Mouse (Mus musculus): ENCODE results near the gene Pcdh9. TPM values are rescaled to one million over a fixed set of nuclear protein-coding genes. Genes with fewer than 3 reads are reported as not detected.

Pcdh9 gene
- polyA plus RNA-seq, 2 experiments = 6.4 to 44.0 TPM

DNA sequence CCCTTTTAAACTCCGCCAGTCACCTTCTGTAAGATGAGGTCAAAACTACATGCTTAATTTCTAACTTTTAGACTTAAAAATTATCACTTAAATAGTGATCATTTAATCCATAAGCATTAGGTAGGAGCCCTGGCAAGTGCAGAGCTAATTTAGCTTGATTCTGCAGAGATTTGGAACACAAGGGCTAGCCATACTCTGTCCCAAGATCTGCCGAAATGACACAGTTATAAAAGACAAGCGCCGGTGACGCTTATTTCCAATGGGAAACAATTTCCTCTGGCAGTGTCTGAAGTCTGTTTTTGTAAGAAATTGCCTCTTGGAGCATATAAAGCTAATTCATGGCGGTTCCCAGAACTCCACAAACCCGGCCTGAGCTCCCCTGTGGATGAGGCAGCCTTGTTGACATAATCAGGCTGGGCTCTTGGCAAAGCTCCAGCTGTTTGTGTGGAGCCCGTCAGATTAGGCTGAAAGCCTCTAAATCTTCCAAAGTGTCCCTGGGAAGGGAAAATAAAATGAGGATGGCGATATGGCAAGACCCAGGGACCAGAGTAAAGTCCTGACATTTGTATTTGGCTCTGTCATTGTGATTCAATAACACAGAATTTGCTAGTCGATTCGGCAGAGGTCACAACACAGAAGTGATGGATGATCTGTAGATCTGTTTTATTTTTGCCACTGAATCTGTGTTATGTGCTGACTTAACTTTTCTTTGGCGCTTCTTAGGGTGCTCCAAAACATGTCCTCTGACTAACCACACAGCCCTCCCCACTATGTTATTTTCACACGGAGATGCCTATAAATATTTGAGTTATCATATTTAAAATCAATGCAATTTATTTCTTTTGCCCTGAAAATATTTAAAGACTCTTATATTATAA, 391.4 kb downstream of the Pcdh9 start:
- no peak for TF ChIP-seq POLR2A (IDR thresholded peaks at IDR 0.05; ENCODE audit: borderline replicate concordance, extremely low read depth, insufficient read depth, insufficient read length)
- Histone ChIP-seq H3K4me2 (replicated peaks; ENCODE audit: low read depth, low read length, severe bottlenecking) (peak overlapping the region; percentile 11; the same call in 1 of the 2 replicates), H3K9me3 (ENCODE audit: control insufficient read depth, low read length) (no peaks in the 10 kb centered on the region), H3K36me3 (ENCODE audit: control insufficient read depth, insufficient read depth, low read length) (no peaks in the 10 kb centered on the region), H3K27me3 (ENCODE audit: control insufficient read depth, insufficient read depth, low read length) (no peaks in the 10 kb centered on the region), H3K9ac (ENCODE audit: low read depth, low read length, severe bottlenecking) (no peak overlapping the region), H3K4me3 (replicated peaks; ENCODE audit: low read length) (no peak overlapping the region), H3K4me1 (ENCODE audit: control insufficient read depth, insufficient read depth, low read length) (peaks cover 8% of the 10 kb centered on the region), H3K27ac (replicated peaks; ENCODE audit: low read depth, low read length) (no peak overlapping the region)
- DNase-seq (ENCODE audit: low spot score) = peak; percentile 59
- no peak; the same call in 1 of the 2 replicates for ATAC-seq (ENCODE audit: low FRiP score, low read depth)
- WGBS = 28% methylated on average over 13 of the region's 13 CpGs

DNA sequence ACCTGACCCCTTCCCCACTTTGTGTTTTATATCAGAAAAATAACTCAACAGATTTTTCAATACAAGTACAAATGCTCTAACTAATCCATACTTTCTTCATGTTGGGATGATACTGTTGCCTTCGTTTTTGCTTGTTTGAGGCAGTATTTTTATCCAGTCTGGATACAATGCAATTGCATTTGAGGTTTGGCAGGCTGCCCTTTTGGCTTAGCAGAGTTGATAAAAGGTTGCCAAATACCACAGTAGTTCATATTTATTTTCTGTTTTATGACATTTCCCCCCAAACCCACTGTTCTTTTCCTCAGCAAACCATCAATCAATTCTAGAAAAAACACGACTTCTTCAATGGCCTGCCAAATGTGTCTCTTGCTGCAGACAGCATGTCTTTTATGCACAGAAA, 415.5 kb downstream of the Pcdh9 start:
- 52% methylated on average over 2 of the region's 2 CpGs for WGBS

DNA sequence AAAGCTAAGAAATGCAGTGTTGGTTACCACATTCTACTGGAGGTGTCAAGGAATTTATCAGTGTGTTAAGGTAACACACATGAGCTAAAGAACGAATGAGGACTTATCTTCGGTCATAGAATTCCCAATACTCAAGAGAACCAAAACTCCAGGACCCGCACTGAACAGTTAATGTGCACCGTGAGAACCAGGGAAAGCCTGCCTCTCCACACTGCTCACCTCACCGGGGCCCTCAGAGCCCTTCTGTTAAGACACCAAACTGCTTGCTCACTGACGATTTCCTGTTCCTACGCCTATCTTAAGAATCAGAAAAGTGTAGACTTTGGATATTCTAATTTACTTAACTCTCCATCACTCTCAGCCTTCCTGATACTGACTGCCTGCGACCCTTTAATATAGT, 418.0 kb downstream of the Pcdh9 start:
- Histone ChIP-seq H3K4me3 (replicated peaks; ENCODE audit: low read length) (no peak overlapping the region), H3K4me2 (replicated peaks; ENCODE audit: low read depth, low read length, severe bottlenecking) (no peak overlapping the region), H3K27me3 (ENCODE audit: control insufficient read depth, insufficient read depth, low read length) (no peaks in the 10 kb centered on the region), H3K27ac (replicated peaks; ENCODE audit: low read depth, low read length) (no peak overlapping the region), H3K36me3 (ENCODE audit: control insufficient read depth, insufficient read depth, low read length) (no peaks in the 10 kb centered on the region), H3K9ac (ENCODE audit: low read depth, low read length, severe bottlenecking) (no peak overlapping the region), H3K9me3 (ENCODE audit: control insufficient read depth, low read length) (no peaks in the 10 kb centered on the region), H3K4me1 (ENCODE audit: control insufficient read depth, insufficient read depth, low read length) (no peaks in the 10 kb centered on the region)
- DNase-seq (ENCODE audit: low spot score) = no peak
- 84% methylated on average over 8 of the region's 8 CpGs for WGBS
- no peak for TF ChIP-seq POLR2A (IDR thresholded peaks at IDR 0.05; ENCODE audit: borderline replicate concordance, extremely low read depth, insufficient read depth, insufficient read length)
- no peak for ATAC-seq (ENCODE audit: low FRiP score, low read depth)

More for the DNA sequence above, 415.5 kb downstream of the Pcdh9 start:
- no peaks in the 10 kb centered on the region for H3K9me3 ChIP-seq (ENCODE audit: control insufficient read depth, low read length)
- H3K9ac ChIP-seq (ENCODE audit: low read depth, low read length, severe bottlenecking) = no peak overlapping the region
- H3K4me1 ChIP-seq (ENCODE audit: control insufficient read depth, insufficient read depth, low read length) = no peaks in the 10 kb centered on the region
- H3K27me3 ChIP-seq (ENCODE audit: control insufficient read depth, insufficient read depth, low read length) = no peaks in the 10 kb centered on the region
- peak; percentile 64 for DNase-seq (ENCODE audit: low spot score)
- no peak overlapping the region for H3K4me3 ChIP-seq (replicated peaks; ENCODE audit: low read length)
- H3K36me3 ChIP-seq (ENCODE audit: control insufficient read depth, insufficient read depth, low read length) = no peaks in the 10 kb centered on the region
- H3K27ac ChIP-seq (replicated peaks; ENCODE audit: low read depth, low read length) = no peak overlapping the region; the same call in 1 of the 2 replicates
- H3K4me2 ChIP-seq (replicated peaks; ENCODE audit: low read depth, low read length, severe bottlenecking) = no peak overlapping the region
- ATAC-seq (ENCODE audit: low FRiP score, low read depth) = no peak
- TF ChIP-seq POLR2A (IDR thresholded peaks at IDR 0.05; ENCODE audit: borderline replicate concordance, extremely low read depth, insufficient read depth, insufficient read length) = no peak

DNA sequence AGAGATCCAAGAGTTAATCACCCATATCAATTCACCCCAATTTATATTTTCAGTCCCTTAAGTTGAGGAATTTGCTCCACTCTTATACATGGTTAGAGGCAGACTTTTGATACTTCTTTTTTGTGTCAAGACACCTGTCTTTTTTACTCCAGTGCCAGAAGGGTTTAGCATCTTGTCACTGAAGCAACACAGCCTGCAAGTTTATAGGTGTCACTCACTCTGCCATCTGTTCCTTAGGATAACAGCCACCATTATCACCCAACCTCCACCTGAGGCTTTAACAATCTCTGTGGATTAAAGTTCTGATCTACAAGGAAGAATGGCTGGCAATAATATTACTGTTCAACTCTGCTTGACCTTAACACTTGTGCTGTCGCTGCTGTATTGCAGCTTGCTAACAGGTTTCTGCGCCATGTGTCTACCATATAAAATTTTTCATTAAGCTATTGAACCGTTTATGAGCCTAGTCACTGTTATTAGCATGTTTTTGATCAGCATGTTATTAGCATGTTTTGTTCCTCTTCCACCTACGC, 427.1 kb downstream of the Pcdh9 start:
- whole genome bisulfite sequencing = 21% methylated on average over 4 of the region's 4 CpGs
- Histone ChIP-seq H3K9ac (ENCODE audit: low read depth, low read length, severe bottlenecking) (no peak overlapping the region), H3K36me3 (ENCODE audit: control insufficient read depth, insufficient read depth, low read length) (no peaks in the 10 kb centered on the region), H3K4me3 (replicated peaks; ENCODE audit: low read length) (no peak overlapping the region), H3K27me3 (ENCODE audit: control insufficient read depth, insufficient read depth, low read length) (no peaks in the 10 kb centered on the region), H3K9me3 (ENCODE audit: control insufficient read depth, low read length) (no peaks in the 10 kb centered on the region), H3K4me1 (ENCODE audit: control insufficient read depth, insufficient read depth, low read length) (no peaks in the 10 kb centered on the region), H3K27ac (replicated peaks; ENCODE audit: low read depth, low read length) (no peak overlapping the region), H3K4me2 (replicated peaks; ENCODE audit: low read depth, low read length, severe bottlenecking) (no peak overlapping the region)
- peak; percentile 57 for ATAC-seq (ENCODE audit: low FRiP score, low read depth)
- no peak for TF ChIP-seq POLR2A (IDR thresholded peaks at IDR 0.05; ENCODE audit: borderline replicate concordance, extremely low read depth, insufficient read depth, insufficient read length)
- peak; percentile 45 for DNase-seq (ENCODE audit: low spot score)

DNA sequence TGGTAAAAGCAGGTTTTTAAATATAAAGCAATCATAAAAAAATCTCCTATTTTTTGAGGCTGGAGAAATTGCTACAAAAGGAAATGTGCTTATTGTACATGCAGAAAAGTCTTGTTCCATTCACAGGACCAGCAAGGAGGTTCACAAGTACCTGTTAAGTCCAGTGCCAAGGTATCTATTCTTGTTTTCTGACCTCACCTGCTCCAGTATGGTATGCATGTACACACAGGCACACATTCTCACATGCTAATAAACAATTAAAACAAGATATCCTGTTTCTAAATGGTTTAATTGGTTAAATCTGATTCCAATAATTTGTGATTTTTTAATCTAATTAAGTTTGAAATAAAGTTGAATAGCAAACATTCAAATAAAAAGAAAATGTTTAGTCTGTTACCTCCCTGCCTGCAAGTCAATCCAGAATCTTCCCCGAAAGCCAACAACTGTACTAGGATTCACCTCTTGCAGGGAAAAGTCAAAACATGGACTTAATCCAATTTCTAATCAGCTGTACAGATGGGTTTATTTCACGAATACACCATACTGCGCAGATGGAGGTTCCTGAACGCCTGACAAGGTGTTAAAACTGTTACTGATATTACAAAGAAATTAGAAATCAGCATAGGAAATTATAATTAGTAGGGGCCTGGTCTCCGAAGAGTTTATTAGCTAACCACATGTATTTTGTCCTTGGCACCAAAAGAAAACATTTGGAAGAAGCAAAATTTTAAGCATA, 439.4 kb downstream of the Pcdh9 start:
- Histone ChIP-seq H3K27ac (replicated peaks; ENCODE audit: low read depth, low read length) (no peak overlapping the region), H3K4me1 (ENCODE audit: control insufficient read depth, insufficient read depth, low read length) (no peaks in the 10 kb centered on the region), H3K4me3 (replicated peaks; ENCODE audit: low read length) (no peak overlapping the region), H3K27me3 (ENCODE audit: control insufficient read depth, insufficient read depth, low read length) (no peaks in the 10 kb centered on the region), H3K9me3 (ENCODE audit: control insufficient read depth, low read length) (no peaks in the 10 kb centered on the region), H3K9ac (ENCODE audit: low read depth, low read length, severe bottlenecking) (no peak overlapping the region), H3K4me2 (replicated peaks; ENCODE audit: low read depth, low read length, severe bottlenecking) (no peak overlapping the region), H3K36me3 (ENCODE audit: control insufficient read depth, insufficient read depth, low read length) (no peaks in the 10 kb centered on the region)
- TF ChIP-seq POLR2A (IDR thresholded peaks at IDR 0.05; ENCODE audit: borderline replicate concordance, extremely low read depth, insufficient read depth, insufficient read length) = no peak
- DNase-seq (ENCODE audit: low spot score) (no peak), ATAC-seq (ENCODE audit: low FRiP score, low read depth) (no peak)
- WGBS = 75% methylated on average over 5 of the region's 5 CpGs

All from limb, embryonic 14.5 days (tissue).